Mouse (Mus musculus): ENCODE data around the gene Vangl2. TPM values are rescaled to one million over a fixed set of nuclear protein-coding genes. Genes with fewer than 3 reads are reported as not detected.
"Not testable (repeated sequence)": the region's sequence is repeated elsewhere in the genome, so short reads cannot be mapped to it uniquely, and the experiment has no call there.

The Vangl2 gene
- polyA plus RNA-seq, 1 experiment from 2014 or later = 0.66 TPM

DNA sequence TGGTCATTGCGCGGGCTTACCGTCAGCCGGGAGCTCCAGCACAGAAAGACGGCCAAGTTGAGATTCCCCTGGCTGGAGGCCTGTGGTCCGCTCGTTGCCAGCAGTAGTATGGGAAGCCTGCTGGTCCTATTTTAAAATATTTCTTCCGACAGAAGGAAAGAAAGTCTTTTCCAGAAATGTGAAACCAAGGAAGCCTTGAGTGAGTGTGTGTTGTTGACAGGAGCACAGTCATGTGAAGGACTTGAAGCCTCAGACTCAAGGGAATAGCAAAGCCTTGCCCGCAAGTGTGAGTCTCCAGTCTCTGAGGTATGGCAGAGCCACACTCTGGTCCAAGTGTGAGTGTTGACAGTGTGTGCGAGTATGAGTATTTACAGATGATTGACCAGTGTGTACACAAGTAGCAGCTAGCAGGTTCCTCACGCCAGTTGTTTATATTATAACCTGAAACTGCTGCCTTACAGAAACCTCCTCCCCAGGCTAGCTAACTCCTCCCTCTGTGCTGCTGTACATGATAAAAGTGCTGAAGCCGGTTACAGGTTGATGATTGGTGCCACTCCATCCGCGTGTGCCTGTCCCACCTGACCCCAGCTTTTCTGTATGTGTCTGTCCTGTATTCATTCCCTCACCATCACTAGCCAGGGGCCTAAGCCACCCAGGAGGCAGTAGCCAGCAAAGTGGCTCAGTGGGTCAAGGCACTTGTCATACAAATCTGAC lies 51.3 kb downstream of the Vangl2 start:
- H3K4me3 ChIP-seq (replicated peaks) = no peak overlapping the region
- H3K36me3 ChIP-seq (replicated peaks) = no peaks in the 10 kb centered on the region
- no peak overlapping the region for H3K4me2 ChIP-seq
- H3K9ac ChIP-seq = no peak overlapping the region
- H3K27me3 ChIP-seq = no peaks in the 10 kb centered on the region
- no peak overlapping the region for H3K27ac ChIP-seq (replicated peaks)
- 75% methylated on average over 14 of the region's 14 CpGs for WGBS (ENCODE audit: insufficient replicate concordance)
- no peaks in the 10 kb centered on the region for H3K4me1 ChIP-seq (replicated peaks)
- no peaks in the 10 kb centered on the region for H3K9me3 ChIP-seq (replicated peaks)
- no peak for ATAC-seq (ENCODE audit: insufficient read depth)

DNA sequence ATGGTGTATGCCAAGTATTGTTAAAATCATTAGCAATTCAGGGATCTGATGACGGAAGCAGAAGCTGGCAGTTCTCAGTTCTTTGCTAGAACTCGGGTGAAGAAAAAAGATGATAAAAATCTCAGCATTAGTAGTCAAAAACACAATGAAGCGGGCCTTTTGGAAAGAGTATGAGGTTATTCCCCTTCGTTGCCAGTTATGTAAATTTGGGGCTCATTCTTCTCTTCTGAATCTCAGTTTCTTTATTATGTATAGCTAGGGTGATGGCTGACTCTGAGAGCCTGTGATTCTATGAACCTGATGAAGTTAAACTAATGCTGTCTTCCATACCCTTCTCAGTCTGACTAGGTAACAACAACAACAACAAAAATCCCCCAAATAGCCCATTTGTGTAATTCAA lies 52.4 kb downstream of the Vangl2 start:
- H3K4me3 ChIP-seq (replicated peaks) = no peak overlapping the region
- no peak overlapping the region for H3K4me2 ChIP-seq
- no peaks in the 10 kb centered on the region for H3K36me3 ChIP-seq (replicated peaks)
- no peak overlapping the region for H3K9ac ChIP-seq
- WGBS (ENCODE audit: insufficient replicate concordance) = 70% methylated on average over 4 of the region's 4 CpGs
- ATAC-seq (ENCODE audit: insufficient read depth) = no peak
- H3K9me3 ChIP-seq (replicated peaks) = no peaks in the 10 kb centered on the region
- H3K4me1 ChIP-seq (replicated peaks) = no peaks in the 10 kb centered on the region
- H3K27me3 ChIP-seq = no peaks in the 10 kb centered on the region
- no peak overlapping the region for H3K27ac ChIP-seq (replicated peaks)

DNA sequence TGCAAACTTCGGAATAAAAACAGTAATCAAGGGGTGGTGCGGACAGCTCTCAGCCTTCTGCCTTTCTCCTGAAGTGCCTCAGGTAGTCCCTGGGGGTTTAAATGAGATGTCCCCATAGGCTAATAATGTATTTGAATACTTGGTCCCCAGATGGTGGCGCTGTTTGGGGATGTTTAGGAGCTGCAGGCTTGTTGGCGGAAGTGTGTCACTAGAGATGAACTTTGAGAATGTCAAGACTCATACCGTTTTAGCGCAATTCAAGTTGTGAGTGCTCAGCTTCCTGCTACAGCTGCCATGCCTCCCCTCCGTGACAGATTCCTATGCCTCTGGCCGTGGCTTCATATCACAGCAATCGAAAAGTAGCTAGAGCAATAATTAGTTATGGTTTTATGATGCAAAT lies 52.9 kb downstream of the Vangl2 start:
- Histone ChIP-seq H3K36me3 (replicated peaks) (no peaks in the 10 kb centered on the region), H3K4me3 (replicated peaks) (no peak overlapping the region), H3K4me1 (replicated peaks) (no peaks in the 10 kb centered on the region), H3K9me3 (replicated peaks) (no peaks in the 10 kb centered on the region), H3K4me2 (no peak overlapping the region), H3K27ac (replicated peaks) (no peak overlapping the region), H3K27me3 (no peaks in the 10 kb centered on the region), H3K9ac (no peak overlapping the region)
- ATAC-seq (ENCODE audit: insufficient read depth) = no peak
- WGBS (ENCODE audit: insufficient replicate concordance) = 76% methylated on average over 9 of the region's 9 CpGs

DNA sequence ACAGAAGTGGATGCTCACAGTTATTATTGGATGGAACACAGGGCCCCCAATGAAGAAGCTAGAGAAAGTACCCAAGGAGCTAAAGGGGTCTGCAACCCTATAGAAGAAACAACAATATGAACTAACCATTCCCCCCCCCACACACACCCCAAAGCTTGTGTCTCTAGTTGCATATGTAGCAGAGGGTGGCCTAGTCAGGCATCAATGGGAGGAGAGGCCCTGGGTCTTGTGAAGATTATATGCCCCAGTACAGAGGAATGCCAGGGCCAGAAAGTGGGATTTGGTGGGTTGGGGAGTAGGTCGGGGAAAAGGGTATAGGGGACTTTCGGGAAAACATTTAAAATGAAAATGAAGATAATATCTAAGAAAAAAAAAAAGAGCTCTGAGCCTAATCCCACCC lies 53.9 kb downstream of the Vangl2 start:
- H3K27ac ChIP-seq (replicated peaks); H3K9me3 ChIP-seq (replicated peaks); H3K27me3 ChIP-seq; ATAC-seq (ENCODE audit: insufficient read depth); H3K4me3 ChIP-seq (replicated peaks); H3K4me1 ChIP-seq (replicated peaks); H3K4me2 ChIP-seq; H3K36me3 ChIP-seq (replicated peaks); H3K9ac ChIP-seq: not testable (repeated sequence)
- WGBS (ENCODE audit: insufficient replicate concordance) = 85% methylated on average over 2 of the region's 2 CpGs

DNA sequence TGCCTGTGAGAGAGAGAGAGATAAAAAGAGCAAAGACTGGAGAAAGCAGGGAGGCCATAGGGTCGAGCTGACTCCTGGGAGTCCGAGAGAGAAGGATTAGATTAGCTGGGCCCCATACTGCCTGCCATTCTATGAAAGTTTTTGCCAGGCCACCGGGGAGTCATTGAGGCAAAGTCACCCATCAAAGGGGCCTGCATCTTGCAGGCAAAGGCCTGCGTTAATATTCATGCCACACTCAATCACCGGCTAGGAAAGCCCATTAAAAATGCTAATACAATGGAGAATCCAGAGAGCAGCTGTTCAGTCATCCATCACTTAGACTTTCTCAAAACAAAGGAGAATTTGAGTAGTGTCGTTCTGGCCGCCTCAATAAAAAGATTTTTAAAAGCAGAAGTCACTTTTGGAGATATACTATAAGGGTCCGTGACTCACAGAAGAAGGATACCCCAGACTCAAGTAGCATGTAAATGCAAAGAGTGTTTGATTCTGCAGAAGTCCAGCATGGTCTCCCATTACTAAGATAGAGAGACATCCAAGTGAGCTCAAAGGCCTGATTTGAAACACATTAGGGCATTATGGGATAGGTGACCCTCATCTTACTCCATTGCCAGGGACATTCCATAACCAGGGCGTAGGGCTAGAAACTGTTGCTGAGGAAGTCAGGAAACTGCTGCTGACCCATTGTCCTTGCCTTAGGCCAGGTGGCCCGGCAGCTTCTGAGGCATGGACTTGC lies 57.2 kb downstream of the Vangl2 start:
- Histone ChIP-seq H3K36me3 (replicated peaks) (no peaks in the 10 kb centered on the region), H3K27me3 (no peaks in the 10 kb centered on the region), H3K4me2 (no peak overlapping the region), H3K9ac (no peak overlapping the region), H3K4me1 (replicated peaks) (no peaks in the 10 kb centered on the region), H3K9me3 (replicated peaks) (no peaks in the 10 kb centered on the region), H3K4me3 (replicated peaks) (no peak overlapping the region), H3K27ac (replicated peaks) (no peak overlapping the region)
- WGBS (ENCODE audit: insufficient replicate concordance) = 58% methylated on average over 10 of the region's 10 CpGs
- no peak for ATAC-seq (ENCODE audit: insufficient read depth)

DNA sequence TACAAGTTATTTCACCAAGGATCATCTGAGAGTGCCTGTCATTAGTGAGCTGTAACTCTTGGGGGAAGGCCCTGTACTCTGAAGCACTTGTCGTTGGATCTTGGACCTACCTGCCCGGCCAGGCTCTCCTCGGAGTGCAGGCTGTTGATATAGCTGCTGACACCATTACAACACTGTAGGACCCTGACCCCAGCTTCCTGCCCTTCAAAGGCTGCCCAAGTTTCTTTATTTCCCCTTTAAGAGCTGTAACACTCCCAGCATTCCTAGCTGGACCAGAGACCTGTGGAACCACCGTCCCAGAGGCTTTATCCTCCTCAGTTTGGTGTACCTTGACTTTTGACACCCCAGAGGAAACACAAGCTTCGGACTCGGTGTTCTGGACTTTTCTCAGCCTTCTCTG lies 59.0 kb downstream of the Vangl2 start:
- Histone ChIP-seq H3K36me3 (replicated peaks) (no peaks in the 10 kb centered on the region), H3K4me3 (replicated peaks) (no peak overlapping the region), H3K4me1 (replicated peaks) (no peaks in the 10 kb centered on the region), H3K27me3 (no peaks in the 10 kb centered on the region), H3K27ac (replicated peaks) (no peak overlapping the region), H3K4me2 (no peak overlapping the region), H3K9ac (no peak overlapping the region), H3K9me3 (replicated peaks) (no peaks in the 10 kb centered on the region)
- WGBS (ENCODE audit: insufficient replicate concordance) = 62% methylated on average over 6 of the region's 6 CpGs
- no peak for ATAC-seq (ENCODE audit: insufficient read depth)

DNA sequence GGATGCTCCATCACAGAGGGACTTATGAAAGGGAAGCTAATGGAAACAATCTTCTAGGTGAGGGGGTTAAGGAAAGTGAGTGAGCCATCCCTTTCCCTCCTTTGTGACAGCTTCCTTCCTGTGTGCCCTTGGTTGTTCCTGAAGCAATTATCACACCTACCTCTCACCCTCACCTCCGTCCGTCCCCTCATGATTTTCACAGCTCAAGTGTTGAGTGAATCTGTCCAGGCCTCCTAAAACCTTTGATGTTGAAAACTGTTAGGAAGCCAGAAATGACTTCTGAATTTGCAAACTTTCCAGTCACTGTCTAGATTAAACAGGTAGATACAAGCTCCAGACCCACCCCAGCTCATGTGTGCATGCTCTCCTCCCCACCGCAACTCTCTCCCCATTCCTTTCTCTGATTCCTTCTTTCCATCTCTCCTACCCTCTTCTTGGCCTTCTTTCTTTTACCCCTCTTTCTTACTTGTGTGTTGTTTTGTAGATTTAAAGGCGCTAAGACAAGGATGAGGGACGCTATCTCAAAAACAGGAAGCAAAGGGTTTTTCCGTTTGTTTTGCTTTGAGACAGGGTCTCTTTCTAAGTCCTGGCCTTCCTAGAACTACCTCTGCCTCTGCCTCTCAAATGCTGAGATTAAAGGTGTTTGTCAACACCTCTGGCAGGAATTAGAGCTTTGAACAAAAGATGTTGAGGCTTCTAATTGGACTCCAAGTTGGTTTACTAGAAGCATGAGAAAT lies 62.0 kb downstream of the Vangl2 start:
- H3K4me1 ChIP-seq (replicated peaks) = no peaks in the 10 kb centered on the region
- no peaks in the 10 kb centered on the region for H3K36me3 ChIP-seq (replicated peaks)
- H3K9ac ChIP-seq = no peak overlapping the region
- H3K27ac ChIP-seq (replicated peaks) = no peak overlapping the region
- H3K27me3 ChIP-seq = no peaks in the 10 kb centered on the region
- 48% methylated on average over 6 of the region's 6 CpGs for WGBS (ENCODE audit: insufficient replicate concordance)
- H3K4me3 ChIP-seq (replicated peaks) = no peak overlapping the region
- no peak overlapping the region for H3K4me2 ChIP-seq
- H3K9me3 ChIP-seq (replicated peaks) = no peaks in the 10 kb centered on the region
- ATAC-seq (ENCODE audit: insufficient read depth) = no peak

DNA sequence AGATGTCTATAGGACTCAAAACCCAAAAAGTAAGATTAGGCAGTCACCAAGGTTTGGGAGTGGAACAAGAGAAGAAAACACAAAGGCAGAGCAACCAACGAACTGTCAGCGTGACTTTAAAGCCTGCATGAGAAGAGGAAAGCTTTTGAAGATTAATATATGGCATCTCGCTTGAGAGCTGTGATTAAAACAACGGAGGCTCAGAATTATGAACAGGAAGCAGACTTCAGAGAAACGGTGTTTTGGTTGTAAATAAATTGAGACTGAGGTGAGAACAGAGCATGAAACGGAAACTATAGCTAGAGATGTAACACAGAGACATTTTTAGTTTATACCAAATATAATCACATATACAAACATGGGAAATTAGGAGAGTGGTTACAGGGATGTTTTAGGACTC lies 64.6 kb downstream of the Vangl2 start:
- no peaks in the 10 kb centered on the region for H3K9me3 ChIP-seq (replicated peaks)
- ATAC-seq (ENCODE audit: insufficient read depth) = no peak
- WGBS (ENCODE audit: insufficient replicate concordance) = 53% methylated on average over 6 of the region's 6 CpGs
- H3K4me1 ChIP-seq (replicated peaks) = no peaks in the 10 kb centered on the region
- H3K36me3 ChIP-seq (replicated peaks) = no peaks in the 10 kb centered on the region
- no peaks in the 10 kb centered on the region for H3K27me3 ChIP-seq
- H3K4me2 ChIP-seq = no peak overlapping the region
- no peak overlapping the region for H3K27ac ChIP-seq (replicated peaks)
- no peak overlapping the region for H3K4me3 ChIP-seq (replicated peaks)
- H3K9ac ChIP-seq = no peak overlapping the region

DNA sequence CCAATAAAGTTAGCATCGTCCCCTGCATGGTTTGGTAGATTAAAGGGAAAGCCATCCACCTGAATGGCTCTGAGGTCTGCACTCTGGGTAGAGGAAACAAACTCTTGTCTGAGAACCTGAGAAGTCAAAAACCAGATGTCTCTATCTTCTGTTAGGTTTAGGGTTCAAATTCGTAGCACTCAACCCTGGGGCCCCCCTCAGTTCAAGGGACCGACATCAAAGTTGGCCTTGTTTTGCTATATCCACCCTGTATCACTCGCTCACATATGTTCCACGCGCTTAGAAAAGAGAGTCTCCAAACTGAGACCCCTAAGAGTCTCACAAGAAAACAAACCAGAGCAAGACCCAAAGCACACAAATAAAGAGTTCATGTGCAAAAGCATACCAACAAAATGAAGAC lies 66.5 kb downstream of the Vangl2 start:
- Histone ChIP-seq H3K4me1 (replicated peaks) (no peaks in the 10 kb centered on the region), H3K36me3 (replicated peaks) (no peaks in the 10 kb centered on the region), H3K4me3 (replicated peaks) (no peak overlapping the region), H3K27me3 (no peaks in the 10 kb centered on the region), H3K9me3 (replicated peaks) (no peaks in the 10 kb centered on the region), H3K4me2 (no peak overlapping the region), H3K27ac (replicated peaks) (no peak overlapping the region), H3K9ac (no peak overlapping the region)
- 70% methylated on average over 6 of the region's 6 CpGs for WGBS (ENCODE audit: insufficient replicate concordance)
- no peak for ATAC-seq (ENCODE audit: insufficient read depth)

DNA sequence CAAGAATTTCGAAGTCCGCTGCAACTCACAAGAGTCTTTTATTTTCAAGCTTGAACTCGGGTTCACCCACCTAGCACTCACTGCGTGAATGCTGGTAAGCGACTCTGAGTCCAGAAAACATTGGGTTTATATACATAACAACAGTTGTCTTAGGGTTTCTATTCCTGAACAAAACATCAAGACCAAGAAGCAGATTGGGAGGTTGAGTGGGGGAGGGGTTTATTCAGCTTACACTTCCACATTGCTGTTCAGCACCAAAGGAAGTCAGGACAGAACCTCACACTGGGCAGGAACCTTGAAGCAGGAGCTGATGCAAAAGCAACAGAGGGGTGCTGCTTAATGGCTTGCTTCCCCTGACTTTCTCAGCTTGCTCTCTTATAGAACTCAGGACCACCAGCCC lies 67.5 kb downstream of the Vangl2 start:
- Histone ChIP-seq H3K4me3 (replicated peaks) (no peak overlapping the region), H3K27ac (replicated peaks) (no peak overlapping the region), H3K4me2 (no peak overlapping the region), H3K9ac (no peak overlapping the region), H3K36me3 (replicated peaks) (no peaks in the 10 kb centered on the region), H3K9me3 (replicated peaks) (no peaks in the 10 kb centered on the region), H3K4me1 (replicated peaks) (no peaks in the 10 kb centered on the region), H3K27me3 (no peaks in the 10 kb centered on the region)
- WGBS (ENCODE audit: insufficient replicate concordance) = 71% methylated on average over 5 of the region's 5 CpGs
- ATAC-seq (ENCODE audit: insufficient read depth) = no peak

DNA sequence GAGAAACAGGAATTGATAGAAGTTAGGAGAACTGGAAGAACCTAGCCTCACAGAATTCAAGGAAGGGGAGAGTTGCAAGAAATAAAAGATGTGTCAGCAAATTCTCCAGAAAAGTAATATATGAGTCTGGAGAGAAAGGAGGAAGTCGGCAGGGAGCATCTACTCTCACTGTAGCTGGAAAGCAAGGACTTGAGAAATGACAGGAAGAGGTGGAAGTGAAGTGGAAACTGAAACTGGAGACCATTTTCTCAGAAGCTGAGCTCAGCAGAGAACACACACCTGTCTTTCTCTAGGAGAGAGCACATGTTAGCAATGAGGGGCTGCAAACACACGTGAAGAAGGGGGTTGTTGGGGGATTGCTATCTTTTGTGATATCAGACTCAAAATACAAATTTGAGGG lies 70.8 kb downstream of the Vangl2 start:
- Histone ChIP-seq H3K4me2 (no peak overlapping the region), H3K36me3 (replicated peaks) (no peaks in the 10 kb centered on the region), H3K4me1 (replicated peaks) (no peaks in the 10 kb centered on the region), H3K27ac (replicated peaks) (no peak overlapping the region), H3K9me3 (replicated peaks) (no peaks in the 10 kb centered on the region), H3K4me3 (replicated peaks) (no peak overlapping the region), H3K27me3 (no peaks in the 10 kb centered on the region), H3K9ac (no peak overlapping the region)
- WGBS (ENCODE audit: insufficient replicate concordance) = 16% methylated on average over 2 of the region's 2 CpGs
- ATAC-seq (ENCODE audit: insufficient read depth) = no peak
